Mouse (Mus musculus): ENCODE measurements around the gene Luzp2. TPM values are rescaled to one million over a fixed set of nuclear protein-coding genes. Genes with fewer than 3 reads are reported as not detected.

The Luzp2 gene
- polyA plus RNA-seq, 1 experiment from 2014 or later: 1.7 TPM

DNA sequence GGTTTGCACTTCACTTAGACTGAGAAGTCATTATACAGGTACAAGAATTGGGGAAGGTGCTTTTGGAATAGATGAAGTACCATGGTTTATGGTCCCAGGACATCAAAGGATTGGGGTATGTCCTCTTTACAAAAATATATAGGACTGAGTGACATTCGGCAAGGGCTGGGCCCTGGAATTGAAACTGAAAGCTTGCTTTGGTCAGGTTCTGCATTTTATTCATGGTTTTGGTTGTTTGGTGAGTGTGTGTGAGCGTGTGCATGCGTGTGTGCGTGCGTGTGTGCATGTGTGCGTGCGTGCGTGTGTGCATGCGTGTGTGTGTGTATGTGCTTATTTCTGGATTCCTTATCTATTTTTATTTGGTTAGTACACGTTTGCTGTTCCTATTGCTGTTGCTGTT is 353.6 kb downstream of the Luzp2 start:
- Histone ChIP-seq H3K4me2 (no peak overlapping the region), H3K4me3 (replicated peaks) (no peak overlapping the region), H3K4me1 (no peaks in the 10 kb centered on the region), H3K9ac (no peak overlapping the region), H3K27ac (no peak overlapping the region), H3K27me3 (no peaks in the 10 kb centered on the region), H3K9me3 (replicated peaks) (no peaks in the 10 kb centered on the region), H3K36me3 (no peaks in the 10 kb centered on the region)
- 89% methylated on average over 10 of the region's 10 CpGs for WGBS
- no peak for ATAC-seq (replicated peaks; ENCODE audit: low FRiP score)

GRCm38 (mm10) chr7:55189496-55189895 is 354.2 kb downstream of the Luzp2 start:
- no peaks in the 10 kb centered on the region for H3K36me3 ChIP-seq

DNA sequence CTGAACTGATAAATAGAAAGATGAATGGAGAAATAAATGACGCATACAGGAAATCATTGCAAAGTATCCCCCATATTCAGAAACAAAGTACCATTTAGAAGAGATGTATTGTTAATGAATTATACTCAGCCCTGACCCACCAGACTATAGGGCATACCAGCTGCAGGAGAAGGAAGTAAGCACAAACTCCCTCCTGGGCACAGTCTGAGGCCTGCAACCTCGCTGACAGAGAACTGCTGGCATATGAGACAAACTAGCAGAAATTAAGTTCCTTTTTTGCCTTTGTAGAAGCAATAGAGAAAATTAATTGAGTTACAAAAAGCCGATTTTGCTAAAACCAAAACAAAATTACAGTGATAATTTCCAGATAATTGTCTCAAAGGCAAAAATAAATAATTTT is 355.4 kb downstream of the Luzp2 start:
- no peaks in the 10 kb centered on the region for H3K9me3 ChIP-seq (replicated peaks)
- H3K4me3 ChIP-seq (replicated peaks): no peak overlapping the region
- no peaks in the 10 kb centered on the region for H3K36me3 ChIP-seq
- WGBS: 75% methylated on average over 3 of the region's 3 CpGs
- no peak overlapping the region for H3K9ac ChIP-seq
- H3K4me1 ChIP-seq: no peaks in the 10 kb centered on the region
- H3K27me3 ChIP-seq: no peaks in the 10 kb centered on the region
- no peak overlapping the region for H3K4me2 ChIP-seq
- no peak for ATAC-seq (replicated peaks; ENCODE audit: low FRiP score)
- no peak overlapping the region for H3K27ac ChIP-seq

More at GRCm38 (mm10) chr7:55189496-55189895, 354.2 kb downstream of the Luzp2 start:
- no peaks in the 10 kb centered on the region for H3K27me3 ChIP-seq
- no peak overlapping the region for H3K9ac ChIP-seq
- no peak for ATAC-seq (replicated peaks; ENCODE audit: low FRiP score)
- no peak overlapping the region for H3K4me3 ChIP-seq (replicated peaks)
- WGBS: 86% methylated on average over 2 of the region's 2 CpGs
- H3K4me2 ChIP-seq: no peak overlapping the region
- no peaks in the 10 kb centered on the region for H3K4me1 ChIP-seq
- no peak overlapping the region for H3K27ac ChIP-seq
- H3K9me3 ChIP-seq (replicated peaks): no peaks in the 10 kb centered on the region

DNA sequence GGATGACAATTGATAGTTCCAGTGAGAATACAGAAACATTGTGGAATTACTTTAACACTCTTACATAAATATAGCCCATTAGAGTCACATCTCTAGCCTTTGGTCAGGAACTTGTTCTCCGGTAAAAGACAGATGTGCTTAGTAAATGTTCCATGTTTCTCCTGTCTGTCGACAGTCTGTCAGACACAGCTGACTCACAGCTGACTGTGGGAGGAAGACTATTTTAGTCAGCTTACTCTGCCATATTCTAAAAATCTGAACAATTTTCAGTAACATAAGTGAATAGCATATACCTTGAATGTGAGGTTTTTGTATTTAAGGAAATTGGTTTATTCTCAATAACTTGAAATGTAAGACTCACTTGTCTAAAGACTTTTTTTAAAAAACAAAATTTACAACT is 363.5 kb downstream of the Luzp2 start:
- Histone ChIP-seq H3K4me2 (no peak overlapping the region), H3K27me3 (no peaks in the 10 kb centered on the region), H3K27ac (no peak overlapping the region), H3K4me3 (replicated peaks) (no peak overlapping the region), H3K36me3 (no peaks in the 10 kb centered on the region), H3K9ac (no peak overlapping the region), H3K4me1 (no peaks in the 10 kb centered on the region), H3K9me3 (replicated peaks) (no peaks in the 10 kb centered on the region)
- 66% methylated on average over 2 of the region's 2 CpGs for WGBS
- ATAC-seq (replicated peaks; ENCODE audit: low FRiP score): no peak

DNA sequence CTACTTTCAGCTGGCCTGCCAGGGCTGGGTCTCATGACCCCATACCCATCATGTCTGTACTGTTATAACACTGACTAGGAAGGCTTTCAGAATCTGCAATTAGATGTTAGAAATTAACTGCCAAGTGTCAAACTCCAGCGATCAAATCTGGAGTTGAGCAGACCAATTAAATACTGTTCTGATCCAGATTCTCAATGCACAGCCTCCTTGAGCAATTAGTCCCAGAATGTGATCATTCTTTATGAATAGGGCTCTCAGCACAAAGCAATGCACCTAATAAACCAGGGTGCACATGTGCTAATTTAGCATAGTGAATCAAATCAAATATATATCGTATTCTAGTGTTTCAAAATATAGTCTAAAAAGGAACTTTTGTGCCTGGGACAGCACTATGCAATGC is 387.7 kb downstream of the Luzp2 start:
- WGBS: 91% methylated on average over 2 of the region's 2 CpGs
- H3K27ac ChIP-seq: no peak overlapping the region
- H3K4me3 ChIP-seq (replicated peaks): no peak overlapping the region
- no peak overlapping the region for H3K4me2 ChIP-seq
- H3K27me3 ChIP-seq: no peaks in the 10 kb centered on the region
- no peaks in the 10 kb centered on the region for H3K9me3 ChIP-seq (replicated peaks)
- H3K4me1 ChIP-seq: no peaks in the 10 kb centered on the region
- H3K9ac ChIP-seq: no peak overlapping the region
- ATAC-seq (replicated peaks; ENCODE audit: low FRiP score): no peak
- H3K36me3 ChIP-seq: no peaks in the 10 kb centered on the region

DNA sequence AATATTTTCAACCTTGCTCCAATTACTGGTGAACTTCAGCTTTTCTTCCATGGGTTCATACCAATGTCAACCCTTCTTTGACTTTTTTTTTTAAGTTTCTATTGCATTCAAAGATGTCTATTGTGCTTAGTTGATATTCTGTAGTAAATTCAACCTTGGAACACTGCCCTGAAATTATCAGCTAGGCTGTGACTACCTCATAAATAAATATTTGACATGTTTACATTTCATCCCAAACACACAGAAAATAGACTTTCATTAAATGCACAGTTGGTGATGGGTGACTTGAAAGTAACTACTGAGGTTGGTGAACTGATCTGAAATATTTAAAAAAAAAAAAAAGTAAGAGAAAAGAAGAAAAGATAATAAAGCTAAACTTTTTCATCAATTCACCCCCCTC is 394.1 kb downstream of the Luzp2 start:
- Histone ChIP-seq H3K9me3 (replicated peaks) (no peaks in the 10 kb centered on the region), H3K27me3 (no peaks in the 10 kb centered on the region), H3K9ac (no peak overlapping the region), H3K4me3 (replicated peaks) (no peak overlapping the region), H3K4me2 (no peak overlapping the region), H3K27ac (no peak overlapping the region), H3K4me1 (no peaks in the 10 kb centered on the region), H3K36me3 (no peaks in the 10 kb centered on the region)
- no peak for ATAC-seq (replicated peaks; ENCODE audit: low FRiP score)
